Mouse (Mus musculus): Measurements from ENCODE around the gene Btbd9.

The Btbd9 gene

GRCm38 (mm10) chr17:30378221-30379010 is 197.9 kb downstream of the Btbd9 start:
- no peak for DNase-seq

- DNase-seq, result no peak
These were observed 198.5 kb downstream of the Btbd9 start for GRCm38 (mm10) chr17:30377754-30378153.

- no peak for DNase-seq
These were observed 201.2 kb downstream of the Btbd9 start for GRCm38 (mm10) chr17:30375107-30375506.

- no peak for DNase-seq
These were observed 207.7 kb downstream of the Btbd9 start for GRCm38 (mm10) chr17:30368559-30368958.

GRCm38 (mm10) chr17:30364701-30365100 is 211.6 kb downstream of the Btbd9 start:
- DNase-seq, result no peak

- DNase-seq, result no peak
These were observed 212.9 kb downstream of the Btbd9 start for GRCm38 (mm10) chr17:30363365-30363764.

- DNase-seq, result no peak
These were observed 215.6 kb downstream of the Btbd9 start for GRCm38 (mm10) chr17:30360654-30361053.

- no peak for DNase-seq
These were observed 216.9 kb downstream of the Btbd9 start for GRCm38 (mm10) chr17:30359392-30359791.

- DNase-seq, result no peak
These were observed 220.9 kb downstream of the Btbd9 start for GRCm38 (mm10) chr17:30355431-30355830.

GRCm38 (mm10) chr17:30354381-30354780 is 221.9 kb downstream of the Btbd9 start:
- DNase-seq, result no peak

GRCm38 (mm10) chr17:30348031-30348430 is 228.3 kb downstream of the Btbd9 start:
- no peak for DNase-seq

GRCm38 (mm10) chr17:30347101-30347613 is 229.1 kb downstream of the Btbd9 start:
- DNase-seq, result no peak

GRCm38 (mm10) chr17:30345008-30345407 is 231.3 kb downstream of the Btbd9 start:
- no peak for DNase-seq

GRCm38 (mm10) chr17:30343701-30344473 is 232.4 kb downstream of the Btbd9 start:
- no peak for DNase-seq

GRCm38 (mm10) chr17:30341556-30341955 is 234.7 kb downstream of the Btbd9 start:
- no peak for DNase-seq

- no peak for DNase-seq
These were observed 235.7 kb downstream of the Btbd9 start for GRCm38 (mm10) chr17:30340495-30341126.

GRCm38 (mm10) chr17:30339317-30339716 is 237.0 kb downstream of the Btbd9 start:
- DNase-seq, result no peak

- DNase-seq, result no peak
These were observed 239.5 kb downstream of the Btbd9 start for GRCm38 (mm10) chr17:30336816-30337215.

GRCm38 (mm10) chr17:30336280-30336679 is 240.0 kb downstream of the Btbd9 start:
- DNase-seq, result no peak

- peak; percentile 9 for DNase-seq
These were observed 240.5 kb downstream of the Btbd9 start for GRCm38 (mm10) chr17:30335746-30336145.

GRCm38 (mm10) chr17:30334257-30334656 is 242.0 kb downstream of the Btbd9 start:
- no peak for DNase-seq

- no peak for DNase-seq
These were observed 243.2 kb downstream of the Btbd9 start for GRCm38 (mm10) chr17:30333136-30333535.

GRCm38 (mm10) chr17:30331380-30331779 is 244.9 kb downstream of the Btbd9 start:
- DNase-seq, result no peak

All from cerebellum, adult 11 months (tissue).